Mouse (Mus musculus): Measurements from ENCODE around the gene Atp8a2. TPM values are rescaled to one million over a fixed set of nuclear protein-coding genes. Genes with fewer than 3 reads are reported as not detected.

The Atp8a2 gene
- polyA plus RNA-seq, 1 experiment from 2014 or later: 47.2 TPM

DNA sequence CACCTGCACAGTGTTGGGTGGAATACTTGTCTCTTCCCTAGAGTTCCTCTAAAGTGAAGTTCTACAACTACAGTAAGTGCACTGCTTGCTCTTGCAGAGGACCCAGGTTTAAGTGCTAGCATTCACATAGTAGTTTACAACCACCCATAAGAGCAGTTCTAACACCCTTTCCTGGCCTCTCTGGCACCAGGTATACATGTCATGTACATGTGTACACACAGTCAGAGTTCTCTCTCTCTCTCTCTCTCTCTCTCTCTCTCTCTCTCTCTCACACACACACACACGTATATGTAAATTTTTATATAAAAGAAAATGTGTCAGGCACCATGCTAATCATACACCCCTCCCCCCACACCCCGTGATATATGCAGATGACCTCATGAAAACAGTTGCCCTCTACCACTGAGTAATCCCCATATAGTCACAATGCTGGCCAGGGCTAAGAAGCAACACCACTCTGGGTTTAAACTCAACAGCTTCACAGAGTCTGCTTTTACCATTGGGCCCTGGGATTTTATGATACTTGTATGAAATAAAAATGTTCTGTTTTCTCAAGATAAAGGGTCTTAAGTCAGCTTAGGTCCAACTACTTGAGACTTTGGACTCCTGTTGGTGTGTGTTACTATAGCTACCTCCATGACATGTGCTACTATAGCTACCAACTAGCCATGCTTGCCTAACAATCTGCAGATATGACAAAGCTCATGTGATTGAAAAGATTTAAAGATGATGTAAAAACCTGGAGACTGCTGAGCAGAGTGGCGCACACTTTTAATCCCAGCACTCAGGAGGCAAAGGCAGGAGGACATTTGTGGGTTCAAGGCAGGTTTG is 487.3 kb downstream of the Atp8a2 start:
- ATAC-seq: no peak
- 80% methylated on average over 3 of the region's 3 CpGs for WGBS
- H3K27me3 ChIP-seq (replicated peaks; ENCODE audit: control insufficient read depth, insufficient read depth, low read length): no peaks in the 10 kb centered on the region

DNA sequence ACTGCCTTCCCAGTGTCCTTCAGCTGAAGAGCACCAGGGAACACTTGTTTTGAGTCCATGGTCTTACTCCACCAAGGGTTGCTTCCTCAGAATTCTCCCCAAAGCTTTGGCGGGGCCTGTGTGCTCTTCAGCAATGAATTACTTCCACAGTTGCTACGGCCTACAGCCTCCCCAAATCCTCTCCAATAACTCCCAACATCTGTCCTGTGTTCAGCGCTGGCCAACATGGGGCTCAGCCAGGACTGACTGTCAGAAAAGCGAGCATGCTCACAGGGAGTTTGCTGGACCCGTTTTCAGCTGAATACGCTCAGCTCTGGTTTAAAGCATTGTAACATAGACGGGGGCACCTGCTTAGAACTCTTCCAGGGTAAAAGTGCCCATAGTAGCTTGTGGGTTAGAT is 489.0 kb downstream of the Atp8a2 start:
- Histone ChIP-seq H3K27ac (ENCODE audit: low read length) (no peak overlapping the region), H3K9me3 (ENCODE audit: control insufficient read depth, low read length) (no peaks in the 10 kb centered on the region), H3K4me2 (ENCODE audit: low read length) (no peak overlapping the region), H3K27me3 (replicated peaks; ENCODE audit: control insufficient read depth, insufficient read depth, low read length) (no peaks in the 10 kb centered on the region), H3K4me1 (replicated peaks; ENCODE audit: control insufficient read depth, insufficient read depth, low read length) (no peaks in the 10 kb centered on the region), H3K36me3 (ENCODE audit: control insufficient read depth, insufficient read depth) (no peaks in the 10 kb centered on the region), H3K4me3 (replicated peaks; ENCODE audit: low read length) (no peak overlapping the region), H3K9ac (replicated peaks; ENCODE audit: low read depth, low read length) (no peak overlapping the region)
- 90% methylated on average over 7 of the region's 7 CpGs for WGBS
- ATAC-seq: no peak

More for the DNA sequence above, 487.3 kb downstream of the Atp8a2 start:
- Histone ChIP-seq H3K27ac (ENCODE audit: low read length) (no peak overlapping the region), H3K9ac (replicated peaks; ENCODE audit: low read depth, low read length) (no peak overlapping the region), H3K36me3 (ENCODE audit: control insufficient read depth, insufficient read depth) (no peaks in the 10 kb centered on the region), H3K9me3 (ENCODE audit: control insufficient read depth, low read length) (no peaks in the 10 kb centered on the region), H3K4me3 (replicated peaks; ENCODE audit: low read length) (no peak overlapping the region), H3K4me2 (ENCODE audit: low read length) (no peak overlapping the region), H3K4me1 (replicated peaks; ENCODE audit: control insufficient read depth, insufficient read depth, low read length) (no peaks in the 10 kb centered on the region)

DNA sequence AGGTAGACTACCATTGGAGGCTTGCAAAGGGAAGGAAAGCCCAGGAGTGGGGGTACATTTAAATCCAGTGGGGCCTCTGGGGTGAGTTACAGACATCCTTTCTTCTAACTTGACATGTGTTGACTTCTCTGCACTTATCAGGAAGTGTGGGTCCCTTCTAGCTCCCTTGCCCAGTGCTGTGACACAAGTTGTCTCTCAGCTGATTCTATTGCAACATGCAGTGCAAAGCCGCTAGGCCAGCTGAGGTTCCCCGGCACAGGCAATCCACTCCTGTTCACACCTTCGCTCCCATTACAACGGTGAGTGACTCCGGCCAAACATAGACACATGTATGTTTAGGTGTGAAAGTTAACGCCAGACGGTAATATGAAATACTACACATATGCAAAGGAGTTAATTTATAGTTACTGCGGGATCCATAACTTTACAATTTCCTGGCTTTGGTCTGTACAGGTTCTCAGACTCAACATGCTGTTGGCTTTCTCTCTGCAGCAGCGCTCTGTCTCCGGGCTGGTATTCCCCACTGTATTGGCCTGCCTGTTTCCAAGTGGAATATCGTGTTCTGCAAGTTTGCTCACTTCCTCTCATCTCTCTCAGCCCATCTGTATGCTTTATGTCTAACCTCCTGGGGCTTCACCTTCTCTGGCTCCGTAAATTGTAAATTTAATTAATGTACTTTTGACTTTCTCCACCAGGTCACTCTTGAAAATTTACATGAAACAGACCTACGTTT is 491.5 kb downstream of the Atp8a2 start:
- no peak overlapping the region for H3K27ac ChIP-seq (ENCODE audit: low read length)
- H3K9me3 ChIP-seq (ENCODE audit: control insufficient read depth, low read length): no peaks in the 10 kb centered on the region
- H3K36me3 ChIP-seq (ENCODE audit: control insufficient read depth, insufficient read depth): no peaks in the 10 kb centered on the region
- H3K4me3 ChIP-seq (replicated peaks; ENCODE audit: low read length): no peak overlapping the region
- no peak overlapping the region for H3K4me2 ChIP-seq (ENCODE audit: low read length)
- H3K9ac ChIP-seq (replicated peaks; ENCODE audit: low read depth, low read length): no peak overlapping the region
- no peak for ATAC-seq
- no peaks in the 10 kb centered on the region for H3K27me3 ChIP-seq (replicated peaks; ENCODE audit: control insufficient read depth, insufficient read depth, low read length)
- 89% methylated on average over 13 of the region's 13 CpGs for WGBS
- peaks cover 6% of the 10 kb centered on the region; the same call in 1 of the 2 replicates for H3K4me1 ChIP-seq (replicated peaks; ENCODE audit: control insufficient read depth, insufficient read depth, low read length)

- H3K36me3 ChIP-seq (ENCODE audit: control insufficient read depth, insufficient read depth): no peaks in the 10 kb centered on the region
- no peaks in the 10 kb centered on the region for H3K27me3 ChIP-seq (replicated peaks; ENCODE audit: control insufficient read depth, insufficient read depth, low read length)
- H3K4me2 ChIP-seq (ENCODE audit: low read length): no peak overlapping the region
- ATAC-seq: peak; percentile 67
- 13% methylated on average over 5 of the region's 5 CpGs for WGBS
- H3K9ac ChIP-seq (replicated peaks; ENCODE audit: low read depth, low read length): no peak overlapping the region
- peaks cover 6% of the 10 kb centered on the region; the same call in 1 of the 2 replicates for H3K4me1 ChIP-seq (replicated peaks; ENCODE audit: control insufficient read depth, insufficient read depth, low read length)
- H3K9me3 ChIP-seq (ENCODE audit: control insufficient read depth, low read length): no peaks in the 10 kb centered on the region
- no peak overlapping the region for H3K4me3 ChIP-seq (replicated peaks; ENCODE audit: low read length)
- no peak overlapping the region for H3K27ac ChIP-seq (ENCODE audit: low read length)
Observed at GRCm38 (mm10) chr14:59701492-59701891, 495.5 kb downstream of the Atp8a2 start.

DNA sequence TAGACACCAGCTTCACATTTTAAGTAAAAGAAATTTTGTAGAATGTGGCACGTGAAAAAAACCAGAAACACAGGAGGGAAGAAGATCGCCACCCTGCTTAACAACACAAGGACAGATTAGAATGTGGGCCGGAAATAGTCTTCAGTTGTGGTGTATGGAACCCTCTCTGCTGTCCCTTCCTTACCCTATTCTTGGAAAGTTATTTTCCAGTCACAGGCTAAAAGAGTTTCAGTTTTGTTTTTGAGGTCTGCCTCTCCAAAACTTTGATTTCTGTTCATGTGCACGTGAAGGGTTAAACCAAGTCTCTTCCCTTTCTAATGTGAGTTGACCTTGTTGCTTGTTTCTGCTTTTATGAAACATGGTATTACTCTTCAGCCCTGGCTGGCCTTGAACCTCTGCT is 501.8 kb downstream of the Atp8a2 start:
- Histone ChIP-seq H3K4me1 (replicated peaks; ENCODE audit: control insufficient read depth, insufficient read depth, low read length) (no peaks in the 10 kb centered on the region), H3K36me3 (ENCODE audit: control insufficient read depth, insufficient read depth) (no peaks in the 10 kb centered on the region), H3K9ac (replicated peaks; ENCODE audit: low read depth, low read length) (no peak overlapping the region), H3K27me3 (replicated peaks; ENCODE audit: control insufficient read depth, insufficient read depth, low read length) (no peaks in the 10 kb centered on the region), H3K27ac (ENCODE audit: low read length) (no peak overlapping the region), H3K4me3 (replicated peaks; ENCODE audit: low read length) (no peak overlapping the region), H3K4me2 (ENCODE audit: low read length) (no peak overlapping the region), H3K9me3 (ENCODE audit: control insufficient read depth, low read length) (no peaks in the 10 kb centered on the region)
- 90% methylated on average over 4 of the region's 4 CpGs for whole genome bisulfite sequencing
- no peak for ATAC-seq

DNA sequence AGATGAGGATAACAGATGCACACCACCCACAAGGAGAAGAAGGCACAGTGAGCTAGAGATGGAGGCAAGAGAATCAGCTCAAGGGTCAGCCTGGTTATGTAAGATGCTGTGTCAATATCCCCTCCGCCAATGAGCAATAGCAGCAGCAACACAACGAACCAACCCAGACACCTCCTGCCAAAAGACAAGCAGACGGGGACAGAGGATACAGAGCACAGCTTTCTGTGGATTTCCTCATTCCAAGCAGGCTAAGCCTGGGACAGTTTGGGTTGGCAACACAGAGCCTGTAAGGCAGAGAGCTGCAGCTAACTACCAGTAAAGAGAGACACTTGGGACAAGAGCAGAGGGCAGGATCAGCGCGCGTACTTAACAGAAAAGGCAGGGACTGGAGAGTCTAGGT is 504.8 kb downstream of the Atp8a2 start:
- 86% methylated on average over 6 of the region's 6 CpGs for WGBS
- Histone ChIP-seq H3K4me1 (replicated peaks; ENCODE audit: control insufficient read depth, insufficient read depth, low read length) (no peaks in the 10 kb centered on the region; the same call in 1 of the 2 replicates), H3K36me3 (ENCODE audit: control insufficient read depth, insufficient read depth) (no peaks in the 10 kb centered on the region), H3K27ac (ENCODE audit: low read length) (no peak overlapping the region), H3K9me3 (ENCODE audit: control insufficient read depth, low read length) (no peaks in the 10 kb centered on the region), H3K27me3 (replicated peaks; ENCODE audit: control insufficient read depth, insufficient read depth, low read length) (no peaks in the 10 kb centered on the region), H3K4me2 (ENCODE audit: low read length) (no peak overlapping the region), H3K4me3 (replicated peaks; ENCODE audit: low read length) (no peak overlapping the region), H3K9ac (replicated peaks; ENCODE audit: low read depth, low read length) (no peak overlapping the region)
- ATAC-seq: no peak

GRCm38 (mm10) chr14:59691402-59691801 is 505.6 kb downstream of the Atp8a2 start:
- H3K4me1 ChIP-seq (replicated peaks; ENCODE audit: control insufficient read depth, insufficient read depth, low read length): no peaks in the 10 kb centered on the region; the same call in 1 of the 2 replicates
- H3K27ac ChIP-seq (ENCODE audit: low read length): no peak overlapping the region
- no peak overlapping the region for H3K9ac ChIP-seq (replicated peaks; ENCODE audit: low read depth, low read length)
- H3K9me3 ChIP-seq (ENCODE audit: control insufficient read depth, low read length): no peaks in the 10 kb centered on the region
- no peak for ATAC-seq
- H3K36me3 ChIP-seq (ENCODE audit: control insufficient read depth, insufficient read depth): no peaks in the 10 kb centered on the region
- WGBS: 88% methylated on average over 13 of the region's 13 CpGs
- no peak overlapping the region for H3K4me2 ChIP-seq (ENCODE audit: low read length)
- H3K27me3 ChIP-seq (replicated peaks; ENCODE audit: control insufficient read depth, insufficient read depth, low read length): no peaks in the 10 kb centered on the region
- H3K4me3 ChIP-seq (replicated peaks; ENCODE audit: low read length): no peak overlapping the region

DNA sequence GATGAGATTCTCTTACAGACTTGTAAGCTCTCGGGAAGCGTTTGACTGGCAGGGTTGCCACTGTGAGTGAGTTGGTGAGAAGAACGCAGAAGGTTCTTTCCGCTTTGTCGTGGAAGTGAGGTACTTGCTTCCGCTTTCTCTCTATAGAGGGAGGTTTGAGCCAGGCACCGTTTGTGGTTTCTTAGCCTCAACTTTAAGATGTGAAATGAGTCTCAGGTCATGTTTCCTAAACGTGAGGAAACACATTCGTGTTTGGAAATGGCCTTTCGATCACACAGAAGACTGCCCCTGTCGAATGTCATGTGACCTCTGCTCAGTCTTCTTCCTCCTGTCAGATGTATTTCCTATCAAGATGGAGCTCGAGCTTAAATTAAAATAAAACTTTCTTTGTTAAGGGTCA is 506.0 kb downstream of the Atp8a2 start:
- no peak overlapping the region for H3K9ac ChIP-seq (replicated peaks; ENCODE audit: low read depth, low read length)
- no peak overlapping the region for H3K4me3 ChIP-seq (replicated peaks; ENCODE audit: low read length)
- no peaks in the 10 kb centered on the region for H3K36me3 ChIP-seq (ENCODE audit: control insufficient read depth, insufficient read depth)
- no peaks in the 10 kb centered on the region for H3K27me3 ChIP-seq (replicated peaks; ENCODE audit: control insufficient read depth, insufficient read depth, low read length)
- H3K4me2 ChIP-seq (ENCODE audit: low read length): no peak overlapping the region
- ATAC-seq: no peak
- no peak overlapping the region for H3K27ac ChIP-seq (ENCODE audit: low read length)
- no peaks in the 10 kb centered on the region for H3K9me3 ChIP-seq (ENCODE audit: control insufficient read depth, low read length)
- WGBS: 86% methylated on average over 12 of the region's 12 CpGs
- no peaks in the 10 kb centered on the region; the same call in 1 of the 2 replicates for H3K4me1 ChIP-seq (replicated peaks; ENCODE audit: control insufficient read depth, insufficient read depth, low read length)

- H3K27me3 ChIP-seq (replicated peaks; ENCODE audit: control insufficient read depth, insufficient read depth, low read length): no peaks in the 10 kb centered on the region
- H3K9ac ChIP-seq (replicated peaks; ENCODE audit: low read depth, low read length): no peak overlapping the region
- H3K4me1 ChIP-seq (replicated peaks; ENCODE audit: control insufficient read depth, insufficient read depth, low read length): no peaks in the 10 kb centered on the region; the same call in 1 of the 2 replicates
- no peaks in the 10 kb centered on the region for H3K9me3 ChIP-seq (ENCODE audit: control insufficient read depth, low read length)
- 37% methylated on average over 4 of the region's 4 CpGs for WGBS
- H3K27ac ChIP-seq (ENCODE audit: low read length): no peak overlapping the region
- no peak overlapping the region for H3K4me2 ChIP-seq (ENCODE audit: low read length)
- no peaks in the 10 kb centered on the region for H3K36me3 ChIP-seq (ENCODE audit: control insufficient read depth, insufficient read depth)
- no peak for ATAC-seq
- no peak overlapping the region for H3K4me3 ChIP-seq (replicated peaks; ENCODE audit: low read length)
Observed at GRCm38 (mm10) chr14:59689596-59689995, 507.4 kb downstream of the Atp8a2 start.

Measured in forebrain, embryonic 16.5 days (tissue).